Mouse (Mus musculus) Patski (cell line): ENCODE results near the gene Fam189a1. TPM values are rescaled to one million over a fixed set of nuclear protein-coding genes. Genes with fewer than 3 reads are reported as not detected.

Source experiments
- ATAC-seq: fragments of 100-300 bp; one replicate; pipeline ENCODE4 v1.8.0; 2021
- CTCF ChIA-PET: fragments of 350-600 bp; sonication (Branson Sonifier 250); formaldehyde crosslinking; loops from one replicate; lab custom pipeline; 2022; ENCODE audit warnings: inconsistent platforms; lab: Charles Lee
- POLR2A ChIA-PET: fragments of 350-600 bp; sonication (Branson Sonifier 250); formaldehyde crosslinking; loops from one replicate; lab custom pipeline; 2022; ENCODE audit warnings: antibody characterized with exemption, inconsistent platforms; lab: Charles Lee
- DNase-seq: peaks from one replicate; pipeline ENCODE4 v3.0.0-alpha.2; 2011; ENCODE audit warnings: low read depth, low spot score
- H3K27me3 ChIP-seq: fragments of 371-371 bp; one replicate; pipeline ENCODE4 v1.5.1; 2021
- CTCF ChIP-seq: fragments of 100-300 bp; IDR thresholded peaks from one replicate; pipeline ENCODE4 v1.5.1; 2021
- in situ Hi-C: fragments of 300-500 bp; cut with MboI; formaldehyde crosslinking; loops from 3 replicates; pipeline ENCODE4 v1.11.1; 2018; ENCODE audit warnings: low pct_unique_long_range_greater_than_20kb, mixed read lengths
- polyA plus RNA-seq: library from polyadenylated mRNA; unstranded; gene quantifications from one replicate; pipeline ENCODE4 v1.2.3, GENCODE M21; 2021

Gene Fam189a1
- polyA plus RNA-seq, 1 experiment from 2014 or later = 2.7 TPM

- H3K27me3 ChIP-seq = no peaks in the 10 kb centered on the region
- DNase-seq = no peak
- in situ Hi-C loops = no loop called here
- CTCF ChIA-PET = no interaction called here
- POLR2A ChIA-PET = no interaction called here
- no peak for TF ChIP-seq CTCF
- ATAC-seq = no peak
Observed at GRCm38 (mm10) chr7:65047700-65048099, 108.7 kb downstream of the Fam189a1 start.

- H3K27me3 ChIP-seq = no peaks in the 10 kb centered on the region
- CTCF ChIA-PET = interaction anchor here (0.6 kb wide), 1 partner anchor 162 kb away, joined by 3 read pairs; no protein-coding TSS in a partner anchor
- POLR2A ChIA-PET = no interaction called here
- DNase-seq (no peak), ATAC-seq (no peak)
- TF ChIP-seq CTCF = no peak
- in situ Hi-C loops = no loop called here
Observed at GRCm38 (mm10) chr7:65046690-65047089, 109.7 kb downstream of the Fam189a1 start.

GRCm38 (mm10) chr7:65044280-65044679 lies 112.1 kb downstream of the Fam189a1 start:
- CTCF ChIA-PET = interaction anchor here (0.5 to 1.9 kb wide), 6 partner anchors 11 to 197 kb away, joined by 3 to 7 read pairs (median 4); no protein-coding TSS in a partner anchor

GRCm38 (mm10) chr7:65041106-65041505 lies 115.3 kb downstream of the Fam189a1 start:
- no peaks in the 10 kb centered on the region for H3K27me3 ChIP-seq
- ChIA-PET CTCF (no interaction called here), POLR2A (interaction anchor here (1.1 kb wide), 1 partner anchor 52 kb away, joined by 3 read pairs; no protein-coding TSS in a partner anchor)
- no peak for TF ChIP-seq CTCF
- DNase-seq = no peak
- ATAC-seq = no peak
- in situ Hi-C loops = no loop called here

More at GRCm38 (mm10) chr7:65044280-65044679, 112.1 kb downstream of the Fam189a1 start:
- POLR2A ChIA-PET = interaction anchor here (0.7 to 1.2 kb wide), 3 partner anchors 12 to 93 kb away, joined by 3 to 5 read pairs (median 3); no protein-coding TSS in a partner anchor
- no peak for TF ChIP-seq CTCF
- DNase-seq (peak; percentile 86), ATAC-seq (peak; percentile 97)
- no peaks in the 10 kb centered on the region for H3K27me3 ChIP-seq
- in situ Hi-C loops = no loop called here

- ChIA-PET POLR2A (no interaction called here), CTCF (no interaction called here)
- TF ChIP-seq CTCF = no peak
- DNase-seq = no peak
- in situ Hi-C loops = no loop called here
- H3K27me3 ChIP-seq = no peaks in the 10 kb centered on the region
- no peak for ATAC-seq
Observed at GRCm38 (mm10) chr7:65031741-65032140, 124.6 kb downstream of the Fam189a1 start.

- no peaks in the 10 kb centered on the region for H3K27me3 ChIP-seq
- CTCF ChIA-PET = interaction anchor here (1.1 kb wide), 1 partner anchor 13 kb away, joined by 4 read pairs; no protein-coding TSS in a partner anchor
- in situ Hi-C loops = no loop called here
- DNase-seq = no peak
- POLR2A ChIA-PET = no interaction called here
- TF ChIP-seq CTCF = no peak
- ATAC-seq = no peak
Observed at GRCm38 (mm10) chr7:65031195-65031594, 125.2 kb downstream of the Fam189a1 start.

GRCm38 (mm10) chr7:65029985-65030384 lies 126.4 kb downstream of the Fam189a1 start:
- no peak for ATAC-seq

GRCm38 (mm10) chr7:65021298-65021697 lies 135.1 kb downstream of the Fam189a1 start:
- CTCF ChIA-PET = interaction anchor here (1.4 kb wide), 1 partner anchor 27 kb away, joined by 3 read pairs; no protein-coding TSS in a partner anchor
- POLR2A ChIA-PET = no interaction called here
- no peaks in the 10 kb centered on the region for H3K27me3 ChIP-seq
- no peak for ATAC-seq
- in situ Hi-C loops = loop anchor here (25.0 kb wide), 1 partner anchor 959 kb away; no protein-coding TSS in a partner anchor
- DNase-seq = no peak
- TF ChIP-seq CTCF = no peak

More at GRCm38 (mm10) chr7:65029985-65030384, 126.4 kb downstream of the Fam189a1 start:
- ChIA-PET CTCF (interaction anchor here (1.3 kb wide), 1 partner anchor 13 kb away, joined by 3 read pairs; no protein-coding TSS in a partner anchor), POLR2A (no interaction called here)
- TF ChIP-seq CTCF = no peak
- in situ Hi-C loops = no loop called here
- DNase-seq = no peak
- no peaks in the 10 kb centered on the region for H3K27me3 ChIP-seq

- TF ChIP-seq CTCF = no peak
- no peaks in the 10 kb centered on the region for H3K27me3 ChIP-seq
- ATAC-seq = no peak
- in situ Hi-C loops = loop anchor here (25.0 kb wide), 1 partner anchor 956 kb away; no protein-coding TSS in a partner anchor
- ChIA-PET POLR2A (no interaction called here), CTCF (no interaction called here)
- DNase-seq = no peak
Observed at GRCm38 (mm10) chr7:65018036-65018679, 138.2 kb downstream of the Fam189a1 start.

GRCm38 (mm10) chr7:65017348-65017747 lies 139.0 kb downstream of the Fam189a1 start:
- no peaks in the 10 kb centered on the region for H3K27me3 ChIP-seq
- ChIA-PET POLR2A (no interaction called here), CTCF (interaction anchor here (1.3 kb wide), 1 partner anchor 13 kb away, joined by 3 read pairs; no protein-coding TSS in a partner anchor)
- ATAC-seq (no peak), DNase-seq (no peak)
- TF ChIP-seq CTCF = no peak
- in situ Hi-C loops = loop anchor here (25.0 kb wide), 1 partner anchor 955 kb away; no protein-coding TSS in a partner anchor
